Mouse (Mus musculus): ENCODE results near the gene Asl.

DNA sequence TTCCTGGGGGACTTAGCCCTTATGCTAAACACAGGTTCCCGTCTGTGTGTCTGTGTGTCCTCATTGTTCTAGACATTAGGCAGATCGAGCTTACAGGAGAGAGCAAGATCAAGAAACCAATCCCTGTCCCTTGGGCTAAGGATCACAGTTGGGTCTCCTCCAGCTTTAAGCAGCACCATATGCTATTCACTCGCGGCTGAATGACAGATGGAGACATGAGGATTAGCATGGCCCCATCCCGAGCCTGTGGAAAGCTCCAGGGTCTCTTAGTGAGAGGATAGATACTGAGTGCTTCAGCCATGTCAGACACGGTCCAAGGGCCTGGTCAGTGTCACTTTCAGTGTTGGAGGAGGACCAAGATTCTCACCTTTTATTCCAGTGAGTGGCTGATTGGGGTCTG lies 21.4 kb upstream of the Asl start:
- no peak for TF ChIP-seq CTCF (conservative IDR thresholded peaks at IDR 0.05; ENCODE audit: insufficient read depth, insufficient read length, low read depth, low read length)
- no peak for TF ChIP-seq POLR2A (IDR thresholded peaks at IDR 0.05; ENCODE audit: low read depth, low read length)
